Mouse (Mus musculus): ENCODE results near the gene Arid3a. TPM values are rescaled to one million over a fixed set of nuclear protein-coding genes. Genes with fewer than 3 reads are reported as not detected.

Arid3a gene
- total RNA-seq, 2 experiments from 2014 or later, result 4.6 to 6.9 TPM

- peak; percentile 83 to 97 for DNase-seq (ENCODE audit: extremely low spot score in 1 of 2, low spot score in 1 of 2)
Observed at GRCm38 (mm10) chr10:79908167-79909091, 18.4 kb upstream of the Arid3a start, which contains the start of gene Med16. TSS of gene Med16 (minus strand) at chr10:79908923.

GRCm38 (mm10) chr10:79909092-79909922, 17.5 kb upstream of the Arid3a start:
- no peak for DNase-seq (ENCODE audit: extremely low spot score in 1 of 2, low spot score in 1 of 2)

GRCm38 (mm10) chr10:79910556-79910955, 16.3 kb upstream of the Arid3a start, which contains the start of gene Gm26602:
TSS of gene Gm26602 (plus strand) at chr10:79910856.
- no peak for DNase-seq (ENCODE audit: extremely low spot score in 1 of 2, low spot score in 1 of 2)

- no peak for DNase-seq (ENCODE audit: extremely low spot score in 1 of 2, low spot score in 1 of 2)
Observed at GRCm38 (mm10) chr10:79912412-79912811, 14.4 kb upstream of the Arid3a start.

- DNase-seq (ENCODE audit: extremely low spot score in 1 of 2, low spot score in 1 of 2), result no peak
Observed at GRCm38 (mm10) chr10:79914131-79914947, 12.5 kb upstream of the Arid3a start.

GRCm38 (mm10) chr10:79914948-79915596, 11.8 kb upstream of the Arid3a start:
- DNase-seq (ENCODE audit: extremely low spot score in 1 of 2, low spot score in 1 of 2), result no peak

DNA sequence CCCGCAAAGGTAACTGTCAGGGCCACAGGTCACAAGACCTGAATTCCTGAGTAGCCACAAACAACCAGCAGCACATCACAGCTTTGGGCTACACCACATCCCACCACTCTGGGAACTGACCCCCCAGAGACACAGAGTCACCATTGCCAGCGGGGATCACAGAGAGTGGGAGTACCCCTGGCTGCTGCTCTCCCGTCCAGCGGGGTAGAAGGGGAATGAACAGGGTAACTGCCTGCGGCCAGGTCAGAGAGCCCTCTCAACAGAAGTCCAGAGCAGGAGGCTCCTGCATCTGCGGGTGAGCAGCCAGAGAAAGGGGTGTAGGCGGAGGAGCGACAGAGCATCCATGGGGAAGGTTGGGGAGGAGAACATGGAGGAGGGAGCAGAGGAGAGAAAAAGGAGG, 10.8 kb upstream of the Arid3a start:
- peak in 1 of 2 experiments; percentile 35 for DNase-seq (ENCODE audit: extremely low spot score in 1 of 2, low spot score in 1 of 2)

DNA sequence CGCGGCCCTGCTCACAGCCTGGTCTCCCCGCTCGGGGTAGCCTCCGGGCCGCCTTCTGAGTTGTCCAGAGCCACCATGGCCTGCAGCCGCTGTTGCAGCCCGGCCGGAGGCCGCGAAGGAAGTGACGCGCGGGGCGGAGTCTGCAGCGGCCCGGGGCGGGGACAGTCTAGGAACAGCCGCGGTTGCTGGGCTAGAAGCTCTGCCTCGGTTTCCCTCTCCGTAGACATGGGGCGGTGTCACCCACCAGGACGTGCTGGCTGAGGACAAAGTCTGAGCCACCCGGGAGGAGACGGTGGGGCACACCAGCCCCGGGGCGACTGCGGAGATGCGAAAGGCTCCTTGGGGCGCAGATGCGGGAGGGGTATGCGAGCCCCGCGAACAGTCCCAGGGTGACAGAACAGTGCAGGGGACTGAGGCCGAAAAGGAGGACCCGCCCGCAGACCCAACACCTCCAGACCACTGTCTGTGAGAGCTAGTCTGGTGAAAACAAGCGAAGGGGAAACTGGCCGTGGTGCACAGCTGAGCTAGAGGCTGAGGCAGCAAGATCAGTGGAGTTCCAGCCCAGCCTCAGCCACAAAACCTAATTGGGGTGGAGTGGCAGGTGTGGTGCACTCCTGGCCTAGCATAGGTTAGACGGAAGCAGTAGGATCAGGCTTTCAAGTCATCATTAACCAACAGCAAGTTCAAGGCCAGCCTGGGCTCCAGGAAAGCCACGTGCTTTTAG, 9.9 kb upstream of the Arid3a start, which contains the start of gene Kiss1r:
TSS of gene Kiss1r (plus strand) at position 164 of the 724 bp plus-strand sequence.
- DNase-seq (ENCODE audit: extremely low spot score in 1 of 2, low spot score in 1 of 2), result peak; percentile 76 to 86

DNA sequence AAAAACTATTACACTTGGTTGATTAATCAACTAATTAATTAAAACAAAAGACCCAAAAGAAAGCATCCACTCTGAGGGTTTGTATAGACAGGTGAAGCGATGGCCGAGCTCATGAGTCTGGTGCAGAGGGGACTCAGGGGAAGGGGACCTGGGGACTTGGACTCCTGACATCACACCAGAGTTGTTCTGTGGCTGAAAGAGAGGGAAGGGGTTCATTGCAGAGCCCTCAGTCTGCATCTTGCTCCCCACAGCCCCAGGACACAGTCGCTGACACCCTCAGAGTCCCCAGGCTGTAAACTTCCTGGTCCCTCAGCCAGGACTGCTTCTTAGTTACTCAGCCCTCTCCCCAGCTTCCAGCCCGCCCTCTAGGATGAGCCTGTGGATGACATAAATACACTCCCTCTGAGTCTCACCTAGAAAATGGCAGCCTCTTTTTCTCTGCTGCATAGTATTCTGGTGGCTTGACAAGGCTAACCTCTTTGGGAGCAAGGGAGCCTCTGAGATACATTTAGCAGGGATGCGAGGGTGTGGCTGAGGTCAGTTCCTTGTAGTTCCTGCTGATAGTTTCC, 9.2 kb upstream of the Arid3a start:
- no peak for DNase-seq (ENCODE audit: extremely low spot score in 1 of 2, low spot score in 1 of 2)

GRCm38 (mm10) chr10:79918231-79919078, 8.4 kb upstream of the Arid3a start:
- no peak for DNase-seq (ENCODE audit: extremely low spot score in 1 of 2, low spot score in 1 of 2)

- DNase-seq (ENCODE audit: extremely low spot score in 1 of 2, low spot score in 1 of 2), result no peak
Observed at GRCm38 (mm10) chr10:79919251-79919849, 7.5 kb upstream of the Arid3a start.

- no peak for DNase-seq (ENCODE audit: extremely low spot score in 1 of 2, low spot score in 1 of 2)
Observed at GRCm38 (mm10) chr10:79920056-79920890, 6.6 kb upstream of the Arid3a start.

- no peak for DNase-seq (ENCODE audit: extremely low spot score in 1 of 2, low spot score in 1 of 2)
Observed at GRCm38 (mm10) chr10:79920958-79921535, 5.8 kb upstream of the Arid3a start, which contains the start of gene R3hdm4. TSS of gene R3hdm4 (minus strand) at chr10:79921208.

DNA sequence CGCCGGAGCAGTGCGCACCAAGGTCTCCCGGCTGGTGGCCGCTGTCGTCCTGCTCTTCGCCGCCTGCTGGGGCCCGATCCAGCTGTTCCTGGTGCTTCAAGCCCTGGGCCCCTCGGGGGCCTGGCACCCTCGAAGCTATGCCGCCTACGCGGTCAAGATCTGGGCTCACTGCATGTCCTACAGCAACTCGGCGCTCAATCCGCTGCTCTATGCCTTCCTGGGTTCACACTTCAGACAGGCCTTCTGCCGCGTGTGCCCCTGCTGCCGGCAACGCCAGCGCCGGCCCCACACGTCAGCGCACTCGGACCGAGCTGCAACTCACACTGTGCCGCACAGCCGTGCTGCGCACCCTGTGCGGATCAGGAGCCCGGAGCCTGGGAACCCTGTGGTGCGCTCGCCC, 5.3 kb upstream of the Arid3a start:
- DNase-seq (ENCODE audit: extremely low spot score in 1 of 2, low spot score in 1 of 2), result no peak

- peak; percentile 97 to 99 for DNase-seq (ENCODE audit: extremely low spot score in 1 of 2, low spot score in 1 of 2)
Observed at GRCm38 (mm10) chr10:79924998-79925784, 1.7 kb upstream of the Arid3a start.

All from layer of hippocampus, postnatal 25 days (tissue).